Mouse (Mus musculus) mesoderm, embryonic 11.5 days (tissue): ENCODE measurements around the gene Lrrc49.

Experiments
- DNase-seq: peaks from one replicate; pipeline ENCODE4 v3.0.0-alpha.2; 2012; ENCODE audit warnings: low read depth, low spot score

Gene Lrrc49

DNA sequence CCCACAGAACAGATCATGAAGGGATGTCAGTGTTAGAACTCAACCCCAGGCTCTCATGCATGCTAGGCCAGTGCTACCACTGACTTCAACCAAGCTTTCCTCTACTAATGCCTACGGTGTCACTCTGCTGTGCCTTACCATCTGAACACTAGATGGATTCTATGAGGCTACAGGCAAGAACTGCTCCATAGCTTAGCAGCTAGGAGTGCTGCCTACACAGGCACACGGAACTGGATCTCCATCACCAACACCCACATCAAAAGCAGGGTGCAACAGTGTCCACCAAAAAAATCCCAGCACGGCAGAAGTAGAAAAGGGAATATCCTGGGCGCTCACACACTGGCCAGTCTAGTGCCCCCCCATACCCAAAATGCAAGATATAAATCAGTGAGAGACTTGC is 11.5 kb downstream of the Lrrc49 start:
- DNase-seq: no peak

DNA sequence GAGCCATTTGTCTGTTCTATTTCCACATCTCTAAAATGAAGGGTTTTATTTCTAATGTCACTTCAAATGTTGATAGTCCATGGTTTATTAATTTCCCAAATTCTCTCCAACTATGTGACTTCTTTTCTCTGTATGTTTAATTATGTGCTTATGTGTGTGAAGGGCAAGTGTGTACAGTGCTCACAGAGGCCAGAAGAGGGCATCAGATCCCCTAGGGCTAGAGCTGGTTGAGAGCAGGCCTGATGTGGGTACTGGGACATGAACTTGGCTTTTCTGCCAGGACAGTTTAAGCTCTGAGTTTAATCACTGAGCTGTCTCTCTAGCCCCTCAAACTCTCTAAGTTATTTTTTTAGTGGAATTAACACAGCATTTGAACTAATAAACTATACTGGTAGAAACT is 13.2 kb downstream of the Lrrc49 start:
- DNase-seq: no peak

DNA sequence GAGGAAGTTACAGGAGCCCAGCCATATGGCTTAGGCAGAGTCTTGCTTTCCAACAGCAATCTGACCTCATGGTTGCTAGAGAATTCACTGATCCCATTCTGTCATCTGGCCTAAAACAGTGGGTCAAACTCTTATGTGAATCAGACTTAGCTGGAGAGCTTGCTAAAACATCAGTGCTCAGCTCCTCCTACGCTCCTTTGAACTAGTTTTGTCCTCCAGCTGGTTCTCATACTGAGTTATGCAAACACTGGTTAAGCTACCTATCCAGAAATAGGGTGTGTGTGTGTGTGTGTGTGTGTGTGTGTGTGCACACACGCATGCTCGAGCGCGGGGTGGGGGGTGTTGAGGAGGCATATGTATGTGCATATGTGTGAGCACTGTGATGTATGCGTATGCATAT is 15.4 kb downstream of the Lrrc49 start:
- no peak for DNase-seq

DNA sequence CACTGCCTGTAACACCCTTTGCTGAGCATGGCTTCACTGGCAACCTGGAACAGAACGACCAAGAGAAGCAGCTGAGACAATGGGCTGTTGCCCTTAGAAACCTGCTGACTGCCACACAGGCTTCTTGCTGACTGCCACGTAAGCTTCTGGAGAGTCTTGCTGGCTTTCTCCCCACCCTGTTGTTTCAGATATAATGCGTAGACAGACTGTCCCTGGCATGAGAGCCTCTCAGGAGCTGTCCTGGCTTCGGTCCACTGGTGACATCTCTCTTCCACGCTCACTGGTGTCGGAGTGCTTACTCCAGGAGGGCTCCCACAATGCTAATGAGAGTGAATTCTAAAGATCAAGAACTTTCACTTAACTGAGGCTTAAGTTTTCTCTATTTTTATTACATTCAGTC is 19.1 kb downstream of the Lrrc49 start:
- DNase-seq: no peak

DNA sequence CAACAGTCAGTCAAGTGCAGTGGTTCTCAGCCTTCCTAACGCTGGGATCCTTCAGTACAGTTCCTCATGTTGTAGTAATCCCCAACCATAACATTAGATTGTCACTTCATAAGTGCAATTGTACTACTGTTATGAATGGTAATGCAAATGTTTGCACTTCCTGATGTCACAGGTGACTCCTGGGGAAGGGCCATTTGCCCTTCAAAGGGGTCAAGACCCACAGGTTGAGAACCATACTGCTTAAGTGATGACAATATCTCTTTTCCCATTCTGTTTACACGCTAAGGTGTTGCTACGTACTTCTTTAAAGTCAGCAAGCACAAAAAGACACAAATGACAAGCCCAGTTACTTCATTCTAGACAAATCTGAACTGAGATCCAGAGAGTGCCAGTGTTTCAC is 22.4 kb downstream of the Lrrc49 start:
- DNase-seq: no peak

DNA sequence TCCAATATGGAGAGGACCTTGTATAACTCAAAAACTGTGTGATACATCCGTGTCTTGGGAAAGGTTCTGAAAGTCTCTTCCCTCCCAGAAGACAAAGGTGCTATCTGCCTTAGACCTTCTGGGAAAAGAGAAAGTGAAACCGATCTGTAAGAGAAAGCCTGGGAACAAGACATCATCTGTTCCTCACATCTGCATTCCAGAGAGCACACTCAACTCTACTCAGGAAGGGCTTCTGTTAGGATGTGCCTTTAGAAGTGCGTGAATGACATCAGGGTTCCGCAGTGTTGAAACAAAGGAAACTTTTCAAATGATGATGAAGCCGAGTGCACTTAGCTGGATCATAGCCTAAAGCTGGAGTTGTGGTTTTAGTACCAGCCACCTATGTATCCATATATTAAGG is 23.1 kb downstream of the Lrrc49 start:
- no peak for DNase-seq

DNA sequence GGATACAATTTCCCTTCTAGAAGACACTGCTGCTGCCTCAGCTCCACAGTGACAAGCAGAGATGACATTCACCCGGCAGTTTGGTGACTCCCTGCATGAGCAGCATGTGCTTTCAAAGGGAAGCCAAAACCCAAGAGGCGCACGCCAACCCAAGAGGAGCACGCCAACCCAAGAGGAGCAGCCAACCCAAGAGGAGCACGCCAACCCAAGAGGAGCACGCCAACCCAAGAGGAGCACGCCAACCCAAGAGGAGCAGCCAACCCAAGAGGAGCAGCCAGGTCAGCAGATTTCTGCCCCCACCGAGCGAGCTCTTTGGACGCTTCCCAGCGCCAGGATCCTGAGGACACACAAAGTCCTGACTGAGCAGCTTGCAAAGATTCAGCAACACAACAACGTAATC is 23.6 kb downstream of the Lrrc49 start:
- DNase-seq: no peak

DNA sequence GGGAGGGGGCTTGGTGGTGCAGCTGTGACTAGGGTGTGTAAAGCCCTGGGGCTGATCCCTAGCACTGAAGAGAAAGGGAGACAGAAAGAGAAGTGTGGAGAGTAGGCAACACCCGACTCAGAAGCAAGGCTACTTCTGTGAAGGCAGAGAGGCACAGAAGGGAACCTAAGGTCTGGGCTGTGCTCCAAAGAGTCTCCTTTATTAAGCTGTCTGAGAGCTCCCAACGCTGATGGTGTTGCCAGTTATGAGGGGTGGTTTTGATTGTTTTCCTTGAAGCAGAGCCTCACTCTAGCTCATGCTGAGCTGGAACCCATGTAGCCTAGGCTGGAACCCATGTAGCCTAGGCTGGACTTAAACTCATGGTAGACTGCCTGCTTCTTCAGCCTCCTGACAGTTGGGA is 25.0 kb downstream of the Lrrc49 start:
- DNase-seq: no peak

DNA sequence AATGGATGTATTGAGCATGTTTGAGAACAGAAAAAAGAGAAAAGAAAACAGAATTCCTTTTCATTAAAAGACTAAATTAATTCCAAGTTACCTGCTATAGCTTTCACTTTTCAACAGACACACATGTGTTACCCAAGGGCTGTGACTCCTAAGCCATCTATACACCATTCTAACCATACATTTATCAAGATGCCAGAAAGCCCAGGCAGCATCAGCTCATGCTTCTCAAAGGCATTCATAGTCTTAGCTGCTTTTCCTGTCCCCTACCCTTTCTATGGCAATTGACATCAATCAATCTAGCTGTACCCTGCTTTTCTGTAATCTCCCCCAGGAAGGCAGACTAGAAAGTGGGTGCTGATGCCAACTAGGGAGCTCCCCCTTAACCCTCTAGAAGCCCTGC is 34.4 kb downstream of the Lrrc49 start:
- no peak for DNase-seq

DNA sequence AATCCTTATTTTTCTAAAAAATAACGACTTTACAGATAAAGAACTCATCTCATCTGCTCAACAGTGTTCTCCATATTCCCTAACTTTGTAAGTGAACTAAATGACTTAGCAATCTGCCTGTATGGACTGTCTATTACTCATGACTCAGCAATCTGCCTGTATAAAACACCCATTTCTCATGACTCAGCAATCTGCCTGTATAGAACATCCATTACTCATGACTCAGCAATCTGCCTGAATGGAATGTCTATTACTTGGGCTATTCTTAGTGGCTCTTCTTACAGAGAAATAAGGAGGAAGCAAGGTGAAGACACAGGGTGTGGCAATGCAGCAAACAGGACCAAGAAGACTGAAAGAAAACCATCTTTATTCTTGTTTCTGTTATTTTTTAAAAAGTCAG is 34.8 kb downstream of the Lrrc49 start:
- peak; percentile 34 for DNase-seq

DNA sequence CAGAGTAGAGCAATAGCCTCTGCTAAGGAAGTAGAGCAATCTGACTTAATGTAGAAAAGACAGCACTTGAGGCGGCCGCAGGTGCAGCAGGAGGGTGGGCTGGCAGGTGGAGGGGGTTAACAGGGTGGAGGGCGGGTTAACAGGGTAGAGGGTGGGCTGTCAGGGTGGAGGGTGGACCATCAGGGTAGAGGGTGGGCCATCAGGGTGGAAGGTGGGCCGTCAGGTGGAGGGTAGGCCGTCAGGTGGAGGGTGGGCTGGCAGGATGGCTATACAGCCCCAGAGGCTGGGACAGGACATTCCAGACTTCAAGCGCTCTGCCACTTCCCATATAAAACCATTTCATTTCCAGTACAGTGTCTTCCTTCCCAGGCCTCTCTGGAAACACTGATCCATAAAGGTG is 37.7 kb downstream of the Lrrc49 start:
- no peak for DNase-seq

DNA sequence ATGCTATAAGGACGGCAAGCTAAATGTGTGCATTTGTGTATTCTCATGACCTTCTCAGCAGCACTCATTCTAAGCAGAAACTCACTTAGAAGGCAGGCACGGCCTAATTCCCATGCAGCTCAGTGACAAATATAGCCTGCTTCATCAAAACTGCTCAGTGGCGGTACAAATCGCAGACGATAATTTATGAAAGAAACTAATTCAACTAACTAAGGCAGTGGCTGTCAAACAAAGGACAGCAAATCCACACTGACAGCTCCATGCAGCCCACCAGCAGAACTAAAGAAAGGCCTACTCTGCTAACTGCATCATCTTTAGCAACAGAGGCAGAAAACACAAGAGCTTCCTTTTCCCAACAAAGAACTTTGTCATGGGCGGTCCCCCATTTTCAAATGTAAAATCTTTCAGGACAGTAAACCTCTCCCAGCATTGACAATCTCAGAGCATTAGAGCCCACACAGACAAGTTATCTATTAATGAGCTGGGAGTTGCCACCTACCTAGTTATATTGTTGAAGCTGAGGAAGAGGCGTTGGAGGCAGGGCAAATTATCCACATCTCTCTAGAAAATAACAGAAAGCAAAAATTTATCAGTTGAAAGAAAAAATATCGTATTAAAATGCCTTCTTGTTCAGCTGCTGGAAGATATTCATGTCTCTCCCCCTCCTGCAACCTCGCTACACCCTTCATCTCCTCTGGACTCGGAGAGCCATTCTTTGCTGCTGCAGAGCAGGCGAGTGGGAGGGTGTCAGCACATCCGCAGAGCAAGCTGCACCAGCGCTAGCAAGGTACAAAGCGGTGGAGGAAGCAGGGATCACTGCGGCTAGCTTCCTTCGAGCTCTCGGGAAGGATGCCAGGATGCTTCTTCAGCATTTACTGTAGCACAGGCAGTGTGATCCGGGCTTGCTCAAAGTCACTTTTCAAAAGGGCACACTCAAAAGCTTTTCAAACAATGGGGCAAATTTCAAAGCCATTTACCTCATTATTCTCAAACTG is 38.7 kb downstream of the Lrrc49 start:
- DNase-seq: peak; percentile 28

DNA sequence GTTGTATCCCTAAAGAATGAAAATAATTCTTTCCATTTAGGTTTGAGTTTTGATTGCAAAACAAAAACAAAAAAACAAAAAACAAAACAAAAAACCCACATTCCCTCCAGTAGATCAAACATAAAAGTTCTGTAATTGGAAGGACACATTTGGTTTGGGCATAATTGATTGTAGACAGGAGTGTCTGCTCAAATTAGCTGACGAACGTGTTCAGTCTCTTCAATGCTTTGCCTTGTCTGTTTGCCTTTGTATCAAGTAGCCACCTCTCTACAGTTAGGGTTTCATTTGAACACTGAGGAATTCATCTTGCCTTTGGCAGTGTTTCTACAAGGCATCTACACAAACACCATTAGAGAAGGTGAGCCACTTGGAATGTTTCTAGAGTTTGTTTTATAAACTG is 54.4 kb downstream of the Lrrc49 start:
- no peak for DNase-seq

DNA sequence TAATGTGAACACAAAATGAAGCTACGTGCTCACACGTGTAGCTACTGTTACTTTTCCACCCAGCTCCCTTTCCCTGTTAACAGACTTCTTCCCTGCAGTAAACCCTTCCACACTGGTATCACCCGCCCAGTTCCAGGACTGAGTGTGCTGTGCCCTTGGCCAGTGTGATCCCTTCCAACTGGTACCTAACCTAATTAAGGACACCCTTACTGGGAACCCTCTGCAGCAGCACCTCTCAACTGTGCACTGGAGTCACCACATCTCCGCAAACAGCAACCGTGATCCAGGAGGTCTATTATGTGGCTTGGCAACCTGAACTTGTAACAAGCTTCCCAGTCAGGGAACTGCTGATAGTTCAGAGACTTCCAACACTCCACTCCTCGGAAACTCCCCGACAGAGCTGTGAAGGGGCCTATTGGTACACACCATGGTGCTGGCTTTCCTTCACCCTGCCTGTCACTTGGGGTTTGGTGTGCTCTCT is 61.6 kb downstream of the Lrrc49 start:
- no peak for DNase-seq

DNA sequence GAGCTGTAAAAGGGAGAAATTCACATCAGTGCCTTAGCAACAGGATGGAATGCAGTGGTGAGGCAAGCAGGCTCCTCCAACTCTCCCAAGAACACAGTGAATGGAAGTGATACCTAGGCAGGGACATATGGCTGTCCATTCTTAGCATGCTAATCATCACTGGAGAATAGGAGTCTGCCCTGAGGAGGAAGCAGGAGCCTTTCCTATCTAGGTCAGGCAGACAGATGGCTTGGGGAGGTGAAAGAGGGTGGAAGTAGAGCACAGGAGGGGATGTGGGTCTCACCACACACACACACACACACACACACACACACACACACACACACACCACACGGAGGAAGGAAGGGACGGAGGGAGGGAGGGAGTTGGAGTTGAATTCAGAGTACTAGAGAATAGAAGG is 62.1 kb downstream of the Lrrc49 start:
- DNase-seq: no peak

DNA sequence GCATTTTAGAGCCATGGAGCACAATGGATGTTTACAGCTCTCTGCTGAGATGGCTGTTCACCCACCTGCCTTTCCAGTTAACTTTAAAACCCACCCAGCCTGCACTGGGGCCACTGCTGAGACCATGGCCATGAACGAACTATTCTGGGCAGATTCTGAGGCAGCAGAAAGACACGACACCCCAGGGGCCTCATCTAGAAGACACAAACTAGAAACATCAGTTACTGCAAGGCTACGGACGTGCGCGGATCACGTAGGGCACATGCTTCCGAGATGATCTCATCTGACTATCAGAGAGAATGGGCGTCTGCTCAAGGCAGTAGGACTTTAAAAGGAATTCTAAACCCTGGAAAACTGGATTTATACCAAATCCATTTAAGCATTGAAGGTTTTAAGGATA is 71.0 kb downstream of the Lrrc49 start:
- DNase-seq: no peak

DNA sequence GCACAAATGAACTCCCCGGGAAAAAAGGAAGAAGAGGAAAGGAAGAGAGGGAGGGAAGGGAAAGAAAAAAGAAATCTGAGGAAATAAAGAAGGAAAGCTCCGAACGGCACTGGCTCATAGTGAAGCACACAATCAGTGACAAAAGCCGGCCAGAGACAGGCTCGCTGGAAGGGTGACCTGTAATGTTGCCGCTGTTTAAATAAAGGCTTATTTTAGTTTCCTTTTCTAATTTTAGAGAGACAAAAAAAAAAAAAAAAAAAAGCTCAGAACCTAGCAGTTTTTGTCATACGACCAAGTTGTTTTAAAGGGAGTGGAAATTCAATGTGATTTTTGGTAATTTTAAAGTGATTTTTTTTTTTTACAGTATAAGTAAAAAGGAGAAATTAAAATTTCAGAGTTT is 71.6 kb downstream of the Lrrc49 start:
- no peak for DNase-seq

DNA sequence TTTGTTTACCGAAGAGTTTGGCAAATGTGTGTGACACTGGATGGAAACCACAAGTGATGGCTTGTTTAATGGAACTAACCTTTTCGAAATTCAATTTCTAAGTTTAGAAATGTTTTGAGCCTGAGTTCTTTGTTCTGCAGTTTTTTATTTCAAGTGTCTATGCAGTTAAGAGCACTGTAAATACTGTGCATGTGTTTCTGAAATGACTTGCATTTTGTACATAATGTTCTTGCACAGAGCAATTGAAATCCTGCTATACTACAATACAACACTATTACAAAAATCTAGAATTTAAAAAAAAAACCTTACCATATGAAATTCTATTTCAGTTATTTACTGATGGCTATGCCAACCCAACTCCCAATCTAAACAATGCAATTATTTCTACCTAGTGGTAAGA is 75.7 kb downstream of the Lrrc49 start:
- DNase-seq: no peak

DNA sequence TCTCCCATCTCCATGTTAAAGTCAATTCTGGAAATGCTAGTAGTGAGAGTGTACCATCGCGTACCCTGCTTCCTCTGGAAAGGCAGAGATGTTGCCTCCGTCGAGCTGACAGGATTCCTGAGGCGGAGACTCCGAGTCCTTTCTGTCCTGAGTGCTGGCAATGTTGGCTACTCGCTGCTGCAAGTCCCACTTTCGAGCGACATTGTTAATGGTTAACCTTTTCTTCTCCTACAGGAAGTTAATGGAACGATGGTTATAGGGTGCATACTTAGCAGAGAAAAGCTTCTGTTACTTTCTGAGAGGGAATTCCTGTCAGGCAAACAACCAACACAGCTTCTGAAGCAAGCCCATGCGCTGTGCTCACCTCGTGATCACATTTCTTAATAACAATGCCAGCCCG is 77.8 kb downstream of the Lrrc49 start:
- no peak for DNase-seq

DNA sequence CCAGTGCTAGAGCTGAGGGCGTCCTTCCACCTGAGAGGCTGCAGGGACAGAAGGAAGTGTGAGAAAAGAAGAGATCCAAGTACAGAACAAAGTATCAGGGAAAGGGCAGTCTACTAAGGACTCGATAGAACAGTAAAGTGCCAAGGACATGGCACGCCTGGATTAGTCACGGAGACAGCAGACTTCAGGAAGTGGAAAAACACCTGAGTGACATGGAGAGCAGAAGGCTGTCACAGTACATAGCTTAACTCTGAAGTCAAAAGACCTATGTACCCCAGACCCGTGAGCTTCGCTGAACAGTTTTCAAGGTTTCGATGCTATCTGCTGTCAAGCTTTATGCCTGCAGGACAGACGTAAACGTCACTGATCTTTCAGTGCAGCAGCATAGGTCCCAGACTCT is 79.1 kb downstream of the Lrrc49 start:
- no peak for DNase-seq

DNA sequence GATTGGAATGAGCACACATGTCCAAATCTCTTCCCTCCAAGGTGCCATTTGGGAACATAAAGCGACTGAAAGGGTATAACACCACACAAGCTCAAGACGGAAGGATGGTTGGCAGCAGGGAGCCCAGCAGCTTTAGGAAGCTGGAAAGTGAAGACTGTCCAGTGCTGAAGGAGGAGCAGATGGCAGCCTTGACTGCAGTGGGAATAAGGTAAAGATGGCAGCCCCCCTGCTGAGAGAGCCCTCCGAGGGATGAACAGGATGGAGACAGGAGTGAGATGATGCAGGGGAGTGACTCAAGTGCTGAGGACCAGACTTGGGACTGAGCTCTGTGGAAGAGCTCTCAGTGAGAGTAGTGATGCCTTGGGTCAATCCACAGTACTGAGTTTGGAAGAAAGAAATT is 79.9 kb downstream of the Lrrc49 start:
- no peak for DNase-seq

DNA sequence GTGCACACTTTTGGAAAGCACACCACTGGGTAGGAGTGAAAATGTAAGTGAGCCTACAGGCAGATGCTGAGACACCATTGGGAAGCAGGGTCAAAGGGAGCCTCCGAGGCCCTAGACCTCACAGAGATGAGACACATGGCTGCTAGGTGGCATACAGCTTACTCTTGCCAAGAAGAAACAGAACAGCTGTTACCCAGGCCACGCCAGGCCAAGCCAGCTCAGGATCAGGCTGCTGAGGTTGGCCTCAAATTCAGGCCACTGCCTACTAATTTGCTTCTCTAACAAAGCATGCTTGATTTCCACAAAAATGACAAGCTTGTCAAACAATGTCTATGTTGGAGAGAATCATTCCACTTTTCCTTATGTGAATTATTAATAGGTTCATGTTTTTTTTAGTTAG is 83.0 kb downstream of the Lrrc49 start:
- no peak for DNase-seq

DNA sequence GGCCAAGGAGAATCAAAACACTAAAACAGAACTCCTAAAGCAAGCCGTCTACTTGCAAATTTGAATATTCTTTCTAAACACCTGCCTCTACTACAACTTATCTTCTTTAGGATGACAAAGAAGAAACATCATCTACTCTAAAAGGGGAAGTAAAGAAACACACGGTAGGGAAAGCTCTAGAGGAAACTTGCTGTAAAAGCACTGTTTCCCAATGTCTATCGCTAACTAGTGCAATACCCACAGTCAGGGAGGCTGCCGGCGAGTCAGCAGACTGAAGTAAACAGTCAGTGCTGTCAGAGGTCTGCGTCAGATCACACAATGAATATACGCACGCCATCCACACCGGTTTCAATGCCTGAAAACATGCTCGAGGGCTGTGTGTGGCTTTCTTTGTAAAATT is 86.0 kb downstream of the Lrrc49 start:
- DNase-seq: no peak

DNA sequence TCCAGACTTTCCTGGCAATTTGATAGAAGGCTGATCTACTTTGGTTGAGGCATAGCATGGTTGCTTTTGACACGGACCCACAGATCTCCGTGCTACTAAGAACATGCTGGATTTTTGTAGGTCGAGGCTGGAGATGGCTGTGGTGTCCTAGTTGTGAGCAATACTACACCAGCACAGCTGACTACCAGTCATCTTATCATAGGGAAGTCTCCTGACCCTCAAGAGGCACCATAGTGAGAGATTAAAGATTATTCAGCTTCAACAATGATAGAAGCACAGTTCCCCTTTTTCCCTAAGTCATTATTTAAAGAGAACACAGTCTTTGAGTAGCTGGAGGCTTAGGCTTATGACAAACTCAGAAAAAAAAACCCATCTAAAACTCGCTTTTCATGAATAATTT is 87.7 kb downstream of the Lrrc49 start:
- no peak for DNase-seq
